Mouse (Mus musculus): Measurements from ENCODE around the gene Tmem98. TPM values are rescaled to one million over a fixed set of nuclear protein-coding genes. Genes with fewer than 3 reads are reported as not detected.

Tmem98 gene
- polyA plus RNA-seq, 1 experiment from 2014 or later: 145 TPM

DNA sequence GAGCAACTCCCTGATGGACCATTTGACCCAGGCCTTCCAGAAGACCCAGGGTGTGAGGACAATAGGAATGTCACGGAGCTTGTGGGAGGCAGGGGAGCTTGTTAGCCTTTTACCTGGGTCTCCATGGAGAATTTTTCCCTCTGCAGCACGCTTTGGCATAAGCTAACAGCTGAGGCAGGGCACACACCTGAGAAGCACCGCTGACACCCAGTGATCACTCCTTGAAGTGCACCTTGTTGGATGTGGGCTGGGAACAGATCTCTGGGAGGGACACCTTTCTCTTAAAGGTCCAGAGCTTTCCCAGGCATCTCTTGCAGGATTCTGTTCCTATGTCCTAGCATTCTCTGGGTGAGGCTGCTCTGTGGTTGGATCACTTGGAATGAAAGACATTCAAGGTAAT, 10.0 kb upstream of the Tmem98 start:
- no peaks in the 10 kb centered on the region for H3K27me3 ChIP-seq (ENCODE audit: low read depth, poor library complexity, severe bottlenecking)
- peaks cover 8% of the 10 kb centered on the region; the same call in 1 of the 2 replicates for H3K4me1 ChIP-seq
- H3K36me3 ChIP-seq: no peaks in the 10 kb centered on the region
- H3K4me3 ChIP-seq: no peak overlapping the region
- no peaks in the 10 kb centered on the region for H3K9me3 ChIP-seq (replicated peaks)
- DNase-seq (ENCODE audit: low spot score): no peak
- WGBS: 39% methylated on average over 3 of the region's 3 CpGs
- no peak overlapping the region for H3K27ac ChIP-seq

DNA sequence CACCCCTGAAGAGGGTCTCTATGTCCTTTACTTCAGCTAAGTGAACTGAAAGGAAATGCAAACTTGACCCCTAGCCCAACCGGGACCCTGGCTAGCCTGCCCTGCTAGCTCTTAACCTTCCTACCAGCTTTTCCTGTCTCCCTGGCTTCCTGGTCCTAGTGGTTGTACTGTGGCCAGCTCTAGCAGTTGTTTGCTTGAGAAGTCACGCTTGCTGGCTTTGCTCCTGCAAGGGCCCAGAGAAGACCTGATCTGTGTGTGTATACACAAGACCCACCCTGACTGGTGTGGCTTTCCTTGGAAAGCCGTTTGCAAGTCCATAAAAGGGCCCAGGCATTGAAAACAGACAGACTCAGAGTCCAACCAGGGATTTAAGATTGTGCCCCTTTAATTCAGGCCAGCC, 7.3 kb upstream of the Tmem98 start:
- Histone ChIP-seq H3K36me3 (no peaks in the 10 kb centered on the region), H3K27me3 (ENCODE audit: low read depth, poor library complexity, severe bottlenecking) (no peaks in the 10 kb centered on the region), H3K4me3 (no peak overlapping the region), H3K4me1 (peaks cover 8% of the 10 kb centered on the region; the same call in 1 of the 2 replicates), H3K9me3 (replicated peaks) (no peaks in the 10 kb centered on the region), H3K27ac (no peak overlapping the region; the same call in 1 of the 2 replicates)
- DNase-seq (ENCODE audit: low spot score): no peak
- WGBS: 54% methylated on average over 3 of the region's 3 CpGs

GRCm38 (mm10) chr11:80808551-80809070, 1.4 kb upstream of the Tmem98 start:
- Histone ChIP-seq H3K27me3 (ENCODE audit: low read depth, poor library complexity, severe bottlenecking) (no peaks in the 10 kb centered on the region), H3K9me3 (replicated peaks) (no peaks in the 10 kb centered on the region), H3K4me3 (no peak overlapping the region), H3K4me1 (peaks cover 20% of the 10 kb centered on the region), H3K36me3 (peaks cover 18% of the 10 kb centered on the region), H3K27ac (0 out of 2 replicates have a peak overlapping the region, but pooled peaks have one; percentile 99)
- DNase-seq (ENCODE audit: low spot score): no peak
- WGBS: 69% methylated on average over 6 of the region's 6 CpGs

GRCm38 (mm10) chr11:80809666-80809992, 346 bp upstream of the Tmem98 start:
- no peak for DNase-seq (ENCODE audit: low spot score)
- Histone ChIP-seq H3K4me1 (peaks cover 20% of the 10 kb centered on the region), H3K36me3 (peaks cover 28% of the 10 kb centered on the region), H3K27ac (peak overlapping the region; percentile 99), H3K27me3 (ENCODE audit: low read depth, poor library complexity, severe bottlenecking) (no peaks in the 10 kb centered on the region), H3K9me3 (replicated peaks) (no peaks in the 10 kb centered on the region), H3K4me3 (peak overlapping the region; percentile 79)
- WGBS: 38% methylated on average over 5 of the region's 6 CpGs

DNA sequence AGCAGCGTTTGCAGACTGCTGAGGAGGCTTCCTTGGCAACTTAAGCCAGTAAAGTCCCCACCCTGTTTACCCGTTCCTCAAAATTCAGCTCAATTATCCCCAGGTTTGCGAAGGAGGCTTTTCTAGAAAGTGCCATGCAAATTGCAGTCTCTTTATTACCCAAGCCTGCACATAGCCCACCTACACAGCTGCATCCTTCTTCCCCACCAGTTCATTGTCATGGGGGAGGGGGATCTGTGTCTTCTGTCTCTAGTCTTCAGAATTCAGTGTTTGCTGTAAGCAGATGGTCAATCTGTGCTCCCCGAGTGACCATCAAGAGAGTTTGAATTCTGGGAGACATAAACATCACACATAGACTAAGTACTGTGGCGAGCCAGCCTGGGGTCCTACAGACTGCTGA, 1.2 kb downstream of the Tmem98 start:
- Histone ChIP-seq H3K27me3 (ENCODE audit: low read depth, poor library complexity, severe bottlenecking) (no peaks in the 10 kb centered on the region), H3K4me1 (peaks cover 20% of the 10 kb centered on the region), H3K27ac (peak overlapping the region; percentile 99), H3K9me3 (replicated peaks) (no peaks in the 10 kb centered on the region), H3K4me3 (peak overlapping the region; percentile 79), H3K36me3 (peaks cover 43% of the 10 kb centered on the region)
- DNase-seq (ENCODE audit: low spot score): peak; percentile 41
- WGBS: 25% methylated on average over 5 of the region's 5 CpGs

DNA sequence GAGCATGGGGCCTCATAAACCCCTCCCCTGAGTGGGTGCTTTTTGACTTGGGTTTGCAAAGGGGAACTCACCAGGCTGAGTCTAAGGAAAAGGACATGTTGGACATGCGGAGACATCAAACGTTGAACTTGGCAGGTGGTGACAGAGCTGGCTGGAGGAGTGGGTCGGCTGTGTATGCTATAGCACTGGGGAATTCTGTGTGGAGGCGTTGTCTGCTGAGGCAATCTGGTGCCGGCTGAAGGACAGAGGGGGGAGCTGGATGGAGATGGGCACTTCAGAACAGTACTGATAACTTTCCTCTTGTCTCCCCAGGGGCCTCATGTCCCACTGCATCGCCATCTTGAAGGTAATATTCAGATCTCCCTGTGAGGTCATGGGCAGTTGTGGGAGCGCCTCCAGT, 5.4 kb downstream of the Tmem98 start:
- H3K36me3 ChIP-seq: peaks cover 83% of the 10 kb centered on the region
- DNase-seq (ENCODE audit: low spot score): no peak
- no peaks in the 10 kb centered on the region for H3K9me3 ChIP-seq (replicated peaks)
- 91% methylated on average over 7 of the region's 7 CpGs for WGBS
- peaks cover 26% of the 10 kb centered on the region for H3K4me1 ChIP-seq
- H3K27ac ChIP-seq: no peak overlapping the region
- H3K4me3 ChIP-seq: no peak overlapping the region
- no peaks in the 10 kb centered on the region for H3K27me3 ChIP-seq (ENCODE audit: low read depth, poor library complexity, severe bottlenecking)

DNA sequence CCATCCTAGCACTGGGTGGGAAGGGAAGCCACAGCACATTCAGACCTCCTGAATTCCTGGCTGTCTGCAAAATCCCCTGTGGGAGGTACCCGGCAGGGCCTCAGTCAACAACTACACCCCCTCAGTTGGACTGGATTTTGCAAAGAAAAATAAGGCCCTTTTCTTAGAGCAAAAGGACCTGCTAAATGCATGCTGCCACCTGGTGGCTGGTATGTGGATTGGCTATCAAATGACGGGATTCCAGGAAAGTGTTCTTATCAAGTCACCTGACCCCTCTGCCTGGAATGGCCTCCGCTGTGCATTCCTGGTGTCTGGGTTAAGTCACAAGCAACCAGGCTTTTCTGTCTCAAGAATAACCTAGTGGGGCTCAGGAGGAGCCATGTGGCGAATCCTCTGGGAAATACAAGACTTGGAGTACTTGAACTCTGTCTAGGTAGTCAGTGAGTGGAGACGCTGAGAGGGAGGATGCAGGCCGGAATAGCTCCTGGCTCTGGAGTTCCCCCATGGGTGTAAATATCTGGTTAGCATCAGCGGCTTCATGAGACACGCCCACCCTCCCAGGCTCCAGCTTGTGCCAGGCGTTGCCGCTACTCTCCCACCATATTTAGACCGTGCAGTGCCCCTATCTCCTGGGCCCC, 8.2 kb downstream of the Tmem98 start:
- Histone ChIP-seq H3K27ac (no peak overlapping the region), H3K4me3 (0 out of 2 replicates have a peak overlapping the region, but pooled peaks have one; percentile 2), H3K27me3 (ENCODE audit: low read depth, poor library complexity, severe bottlenecking) (no peaks in the 10 kb centered on the region), H3K9me3 (replicated peaks) (no peaks in the 10 kb centered on the region), H3K36me3 (peaks cover 96% of the 10 kb centered on the region), H3K4me1 (peaks cover 23% of the 10 kb centered on the region)
- peak; percentile 82 for DNase-seq (ENCODE audit: low spot score)
- WGBS: 44% methylated on average over 11 of the region's 11 CpGs

GRCm38 (mm10) chr11:80820085-80820484, 10.1 kb downstream of the Tmem98 start:
- no peaks in the 10 kb centered on the region for H3K27me3 ChIP-seq (ENCODE audit: low read depth, poor library complexity, severe bottlenecking)
- no peak for DNase-seq (ENCODE audit: low spot score)
- no peak overlapping the region for H3K27ac ChIP-seq
- peaks cover 23% of the 10 kb centered on the region for H3K4me1 ChIP-seq
- peaks cover 96% of the 10 kb centered on the region for H3K36me3 ChIP-seq
- H3K4me3 ChIP-seq: no peak overlapping the region
- WGBS: 87% methylated on average over 3 of the region's 3 CpGs
- H3K9me3 ChIP-seq (replicated peaks): no peaks in the 10 kb centered on the region

- H3K9me3 ChIP-seq (replicated peaks): no peaks in the 10 kb centered on the region
- no peak overlapping the region for H3K4me3 ChIP-seq
- H3K36me3 ChIP-seq: peaks cover 87% of the 10 kb centered on the region
- peak overlapping the region; percentile 58; the same call in 1 of the 2 replicates for H3K27ac ChIP-seq
- peaks cover 23% of the 10 kb centered on the region for H3K4me1 ChIP-seq
- DNase-seq (ENCODE audit: low spot score): peak; percentile 49
- 52% methylated on average over 14 of the region's 14 CpGs for WGBS
- H3K27me3 ChIP-seq (ENCODE audit: low read depth, poor library complexity, severe bottlenecking): no peaks in the 10 kb centered on the region
Measured at GRCm38 (mm10) chr11:80821296-80821695, 11.3 kb downstream of the Tmem98 start.

- peaks cover 82% of the 10 kb centered on the region for H3K36me3 ChIP-seq
- WGBS: 86% methylated on average over 9 of the region's 9 CpGs
- no peaks in the 10 kb centered on the region for H3K27me3 ChIP-seq (ENCODE audit: low read depth, poor library complexity, severe bottlenecking)
Measured at GRCm38 (mm10) chr11:80821794-80822193, 11.8 kb downstream of the Tmem98 start.

GRCm38 (mm10) chr11:80835395-80835794, 25.4 kb downstream of the Tmem98 start:
- WGBS: 87% methylated on average over 2 of the region's 2 CpGs
- Histone ChIP-seq H3K27ac (no peak overlapping the region), H3K9me3 (replicated peaks) (no peaks in the 10 kb centered on the region), H3K36me3 (no peaks in the 10 kb centered on the region), H3K4me1 (no peaks in the 10 kb centered on the region), H3K27me3 (ENCODE audit: low read depth, poor library complexity, severe bottlenecking) (no peaks in the 10 kb centered on the region), H3K4me3 (no peak overlapping the region)
- no peak for DNase-seq (ENCODE audit: low spot score)

More at GRCm38 (mm10) chr11:80821794-80822193, 11.8 kb downstream of the Tmem98 start:
- Histone ChIP-seq H3K4me3 (no peak overlapping the region), H3K9me3 (replicated peaks) (no peaks in the 10 kb centered on the region), H3K4me1 (peaks cover 23% of the 10 kb centered on the region), H3K27ac (no peak overlapping the region)
- DNase-seq (ENCODE audit: low spot score): no peak

- no peaks in the 10 kb centered on the region for H3K27me3 ChIP-seq (ENCODE audit: low read depth, poor library complexity, severe bottlenecking)
- no peaks in the 10 kb centered on the region for H3K9me3 ChIP-seq (replicated peaks)
- DNase-seq (ENCODE audit: low spot score): no peak
- no peaks in the 10 kb centered on the region for H3K36me3 ChIP-seq
- 82% methylated on average over 4 of the region's 4 CpGs for WGBS
- no peak overlapping the region for H3K4me3 ChIP-seq
- H3K27ac ChIP-seq: no peak overlapping the region
- H3K4me1 ChIP-seq: no peaks in the 10 kb centered on the region
Measured at GRCm38 (mm10) chr11:80835841-80836240, 25.9 kb downstream of the Tmem98 start.

DNA sequence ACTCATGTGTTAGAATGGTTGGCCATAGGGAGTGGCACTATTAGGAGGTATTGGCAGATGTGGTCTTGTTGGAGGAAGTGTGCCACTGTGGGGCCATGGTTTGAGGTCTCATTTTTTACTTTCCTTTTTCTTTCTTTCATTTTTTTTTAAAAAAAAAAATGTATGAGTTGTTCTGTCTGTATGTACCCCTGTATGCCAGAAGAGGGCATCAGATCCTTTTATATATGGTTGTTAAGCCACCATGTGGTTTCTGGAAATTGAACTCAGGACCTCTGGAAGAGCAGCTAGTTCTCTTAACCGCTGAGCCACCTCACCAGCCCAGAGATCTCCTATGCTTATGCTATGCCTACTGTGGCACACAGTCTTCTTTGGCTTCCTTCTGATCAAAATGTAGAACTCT, 28.7 kb downstream of the Tmem98 start:
- no peak overlapping the region for H3K4me3 ChIP-seq
- H3K36me3 ChIP-seq: no peaks in the 10 kb centered on the region
- H3K4me1 ChIP-seq: no peaks in the 10 kb centered on the region
- DNase-seq (ENCODE audit: low spot score): no peak
- H3K27ac ChIP-seq: no peak overlapping the region
- no peaks in the 10 kb centered on the region for H3K27me3 ChIP-seq (ENCODE audit: low read depth, poor library complexity, severe bottlenecking)
- H3K9me3 ChIP-seq (replicated peaks): no peaks in the 10 kb centered on the region
- 83% methylated on average over 1 of the region's 1 CpGs for WGBS
